Mouse (Mus musculus) kidney, embryonic 14.5 days (tissue): ENCODE results near the gene Papss2. TPM values are rescaled to one million over a fixed set of nuclear protein-coding genes. Genes with fewer than 3 reads are reported as not detected.

Source experiments
- ATAC-seq: fragments of 200-750 bp; cut with Nextera tagmentation; 2 replicates; pipeline ENCODE4 v1.8.0; 2017; ENCODE audit warnings: moderate number of reproducible peaks, mild to moderate bottlenecking, moderate TSS enrichment, moderate library complexity; ENCODE audit not compliant: low FRiP score, low TSS enrichment
- H3K27ac ChIP-seq: fragments of 300-500 bp; sonication (generic); 2 replicates; pipeline ENCODE4 v1.5.1; 2014; ENCODE audit warnings: low read depth, mild to moderate bottlenecking, low read length, moderate library complexity, mixed read lengths
- H3K27me3 ChIP-seq: fragments of 300-500 bp; sonication (generic); 2 replicates; pipeline ENCODE4 v1.6.1; 2014; ENCODE audit warnings: mild to moderate bottlenecking, low read length; ENCODE audit not compliant: control insufficient read depth, insufficient read depth
- H3K36me3 ChIP-seq: fragments of 300-500 bp; sonication (generic); 2 replicates; pipeline ENCODE4 v1.6.1; 2014; ENCODE audit warnings: low read length, mixed read lengths; ENCODE audit not compliant: control insufficient read depth, insufficient read depth
- H3K4me1 ChIP-seq: fragments of 300-500 bp; sonication (generic); 2 replicates; pipeline ENCODE4 v1.6.1; 2014; ENCODE audit warnings: low read length, mixed read lengths; ENCODE audit not compliant: control insufficient read depth, insufficient read depth
- H3K4me2 ChIP-seq: fragments of 300-500 bp; sonication (generic); replicated peaks from 2 replicates; pipeline ENCODE4 v1.6.1; 2014; ENCODE audit warnings: low read depth, mild to moderate bottlenecking, low read length
- H3K4me3 ChIP-seq: fragments of 300-500 bp; sonication (generic); 2 replicates; pipeline ENCODE4 v1.5.1; 2014; ENCODE audit warnings: mild to moderate bottlenecking, low read length
- H3K9ac ChIP-seq: fragments of 300-500 bp; sonication (generic); 2 replicates; pipeline ENCODE4 v1.6.1; 2014; ENCODE audit warnings: low read depth, mild to moderate bottlenecking, low read length, moderate library complexity
- H3K9me3 ChIP-seq: fragments of 300-500 bp; sonication (generic); 2 replicates; pipeline ENCODE4 v1.6.1; 2016; ENCODE audit warnings: low read length; ENCODE audit not compliant: control insufficient read depth
- WGBS: fragments of 180-500 bp; shearing (Covaris S2); extraction: QIAGEN DNeasy Blood & Tissue Kit; methylation state at CpG from one replicate; pipeline ENCODE4 v1.1.7; 2014; 5-methylcytosine and 5-hydroxymethylcytosine counted together
- polyA plus RNA-seq: library from polyadenylated mRNA; unstranded; fragments of >200 nt; fragmentation: Nextera tagmentation; extraction: Ambion mirVana; gene quantifications from 2 replicates; pipeline ENCODE4 v1.2.1, GENCODE M21; 2014

Papss2 gene
- polyA plus RNA-seq, 1 experiment from 2014 or later: 19.1 TPM

- Histone ChIP-seq H3K9me3 (no peaks in the 10 kb centered on the region), H3K27ac (no peak overlapping the region), H3K4me2 (no peak overlapping the region), H3K4me1 (no peaks in the 10 kb centered on the region), H3K27me3 (no peaks in the 10 kb centered on the region), H3K9ac (no peak overlapping the region), H3K4me3 (no peak overlapping the region), H3K36me3 (no peaks in the 10 kb centered on the region)
- WGBS: 81% methylated on average over 15 of the region's 15 CpGs
- no peak for ATAC-seq
Observed at GRCm38 (mm10) chr19:32620859-32621445, 25.4 kb downstream of the Papss2 start.

GRCm38 (mm10) chr19:32622142-32622541, 26.6 kb downstream of the Papss2 start:
- WGBS: 73% methylated on average over 3 of the region's 3 CpGs
- Histone ChIP-seq H3K4me3 (no peak overlapping the region), H3K9me3 (no peaks in the 10 kb centered on the region), H3K36me3 (no peaks in the 10 kb centered on the region), H3K4me2 (no peak overlapping the region), H3K27ac (no peak overlapping the region), H3K9ac (no peak overlapping the region), H3K4me1 (no peaks in the 10 kb centered on the region), H3K27me3 (no peaks in the 10 kb centered on the region)
- ATAC-seq: no peak

GRCm38 (mm10) chr19:32626768-32627331, 31.3 kb downstream of the Papss2 start:
- Histone ChIP-seq H3K9me3 (no peaks in the 10 kb centered on the region), H3K4me1 (no peaks in the 10 kb centered on the region), H3K4me3 (no peak overlapping the region), H3K4me2 (no peak overlapping the region), H3K27me3 (no peaks in the 10 kb centered on the region), H3K36me3 (no peaks in the 10 kb centered on the region), H3K27ac (no peak overlapping the region), H3K9ac (no peak overlapping the region)
- WGBS: 52% methylated on average over 13 of the region's 13 CpGs
- no peak for ATAC-seq

DNA sequence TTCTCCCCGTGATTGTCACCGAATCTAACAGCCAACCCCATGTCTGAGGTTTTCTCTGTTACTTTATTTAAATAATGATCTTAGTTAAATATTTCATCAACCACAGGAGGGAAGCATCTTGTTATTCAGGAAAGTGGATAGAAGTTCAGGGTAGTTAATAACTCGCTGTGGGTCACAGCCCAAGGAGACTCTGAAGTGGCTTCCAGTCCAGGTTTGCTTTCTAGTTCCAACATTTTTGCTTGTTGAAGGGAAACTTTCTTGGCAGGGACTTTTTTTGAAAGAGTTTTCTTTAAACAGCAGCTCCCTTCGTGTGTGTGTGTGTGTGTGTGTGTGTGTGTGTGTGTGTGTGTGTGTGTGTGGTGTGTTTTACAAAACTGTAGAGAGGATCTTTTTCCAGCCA, 32.0 kb downstream of the Papss2 start:
- Histone ChIP-seq H3K36me3 (no peaks in the 10 kb centered on the region), H3K4me1 (no peaks in the 10 kb centered on the region), H3K4me3 (no peak overlapping the region), H3K9me3 (no peaks in the 10 kb centered on the region), H3K27me3 (no peaks in the 10 kb centered on the region), H3K9ac (no peak overlapping the region), H3K4me2 (no peak overlapping the region), H3K27ac (no peak overlapping the region)
- 86% methylated on average over 4 of the region's 4 CpGs for WGBS
- no peak for ATAC-seq

DNA sequence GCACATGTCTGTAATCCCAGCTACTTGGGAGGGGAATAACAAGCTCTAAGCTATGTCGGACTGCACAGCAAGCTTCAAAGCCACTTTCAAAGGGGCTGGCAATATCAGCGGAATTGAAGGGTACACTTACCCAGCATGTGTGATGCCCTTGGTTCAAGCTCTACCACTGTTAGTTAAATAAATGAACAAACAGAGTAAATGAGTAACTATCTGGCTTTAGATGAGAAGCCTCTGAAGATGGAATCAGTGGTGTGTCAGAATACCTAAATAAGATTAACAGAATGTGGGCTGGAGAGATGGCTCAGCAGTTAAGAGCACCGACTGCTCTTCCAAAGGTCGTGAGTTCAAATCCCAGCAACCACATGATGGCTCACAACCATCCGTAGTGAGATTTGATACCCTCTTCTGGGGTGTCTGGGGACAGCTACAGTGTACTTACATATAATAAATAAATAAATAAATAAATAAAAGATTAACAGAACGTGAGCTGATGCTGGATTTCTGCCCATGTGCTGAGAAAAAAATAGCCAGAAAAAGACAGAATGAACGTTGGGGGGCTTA, 33.1 kb downstream of the Papss2 start:
- Histone ChIP-seq H3K4me1 (no peaks in the 10 kb centered on the region), H3K9ac (no peak overlapping the region), H3K4me3 (no peak overlapping the region), H3K27ac (no peak overlapping the region), H3K36me3 (no peaks in the 10 kb centered on the region), H3K27me3 (no peaks in the 10 kb centered on the region), H3K9me3 (no peaks in the 10 kb centered on the region), H3K4me2 (no peak overlapping the region)
- ATAC-seq: no peak
- WGBS: 81% methylated on average over 7 of the region's 7 CpGs

DNA sequence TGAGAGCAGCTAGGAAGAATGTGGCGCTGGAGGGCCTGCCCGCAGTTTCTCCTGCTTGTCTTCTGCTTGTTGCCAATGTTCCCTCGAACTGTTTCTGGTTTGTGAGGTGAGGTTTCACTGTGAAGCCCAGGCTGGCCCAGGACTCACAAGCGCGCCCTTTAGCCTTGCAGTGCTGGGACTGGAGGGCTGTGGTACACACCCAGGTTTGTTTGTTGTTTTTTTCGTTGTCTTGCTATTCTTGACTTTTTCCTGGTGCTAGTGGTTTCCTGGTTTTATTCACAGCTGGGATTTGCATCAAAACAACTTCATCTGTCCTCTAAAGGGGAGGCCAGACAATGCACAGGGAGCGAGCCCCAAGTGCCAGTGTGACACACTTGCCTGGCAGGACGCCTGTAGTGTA, 39.3 kb downstream of the Papss2 start:
- Histone ChIP-seq H3K27ac (no peak overlapping the region), H3K9me3 (no peaks in the 10 kb centered on the region), H3K27me3 (no peaks in the 10 kb centered on the region), H3K4me3 (no peak overlapping the region), H3K36me3 (no peaks in the 10 kb centered on the region), H3K9ac (no peak overlapping the region), H3K4me2 (no peak overlapping the region), H3K4me1 (no peaks in the 10 kb centered on the region)
- ATAC-seq: no peak
- WGBS: 79% methylated on average over 8 of the region's 8 CpGs

- H3K27me3 ChIP-seq: no peaks in the 10 kb centered on the region
- no peaks in the 10 kb centered on the region for H3K4me1 ChIP-seq
- H3K4me3 ChIP-seq: no peak overlapping the region
- no peaks in the 10 kb centered on the region for H3K36me3 ChIP-seq
- no peak for ATAC-seq
- H3K9ac ChIP-seq: no peak overlapping the region
- no peak overlapping the region for H3K4me2 ChIP-seq
- 76% methylated on average over 16 of the region's 16 CpGs for WGBS
- no peak overlapping the region for H3K27ac ChIP-seq
- H3K9me3 ChIP-seq: no peaks in the 10 kb centered on the region
Observed at GRCm38 (mm10) chr19:32637357-32638275, 42.0 kb downstream of the Papss2 start.

DNA sequence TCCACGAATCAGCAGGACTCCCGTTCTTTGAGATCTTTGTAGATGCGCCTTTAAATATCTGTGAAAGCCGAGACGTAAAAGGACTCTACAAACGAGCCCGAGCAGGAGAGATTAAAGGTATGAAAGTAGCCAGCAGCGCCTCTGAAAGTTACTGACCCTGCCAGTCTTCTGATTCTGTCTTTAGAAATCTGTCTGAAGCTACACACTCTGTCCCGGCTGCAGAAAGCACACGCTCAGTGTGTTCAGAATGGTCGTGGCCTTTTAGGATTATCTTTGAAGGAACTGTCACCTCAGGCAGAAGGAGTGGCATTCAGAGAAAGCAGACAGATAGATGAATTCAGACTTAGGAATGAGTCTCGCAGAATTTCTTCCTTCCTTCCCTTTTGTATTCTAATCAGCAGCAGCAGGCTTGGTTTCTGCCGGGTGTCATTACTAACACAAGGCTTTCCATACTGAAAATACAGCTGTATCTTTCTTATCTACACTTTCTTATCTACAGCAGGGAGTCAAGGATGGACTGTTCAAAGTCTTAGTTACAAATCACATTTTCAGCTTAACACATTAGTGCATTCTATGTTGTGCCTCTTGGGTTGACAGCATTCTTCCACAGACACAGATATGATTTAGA, 42.8 kb downstream of the Papss2 start:
- Histone ChIP-seq H3K27ac (no peak overlapping the region), H3K9ac (no peak overlapping the region), H3K4me1 (no peaks in the 10 kb centered on the region), H3K4me3 (no peak overlapping the region), H3K27me3 (no peaks in the 10 kb centered on the region), H3K4me2 (no peak overlapping the region), H3K9me3 (peaks cover 2% of the 10 kb centered on the region; the same call in 1 of the 2 replicates), H3K36me3 (no peaks in the 10 kb centered on the region)
- 64% methylated on average over 13 of the region's 13 CpGs for WGBS
- ATAC-seq: no peak
